Mouse (Mus musculus): ENCODE measurements around the gene Atp6v0b.
A peak's percentile ranks its signal among the peaks of the same experiment; 100 is the strongest.

The Atp6v0b gene

GRCm38 (mm10) chr4:117840821-117841220 lies 46.3 kb downstream of the Atp6v0b start:
- DNase-seq (ENCODE audit: low read depth in 2 of 2, low spot score in 2 of 2): no peak

- no peak for DNase-seq (ENCODE audit: low read depth in 2 of 2, low spot score in 2 of 2)
Measured at GRCm38 (mm10) chr4:117839366-117839765, 47.8 kb downstream of the Atp6v0b start.

GRCm38 (mm10) chr4:117837271-117837670 lies 49.9 kb downstream of the Atp6v0b start:
- DNase-seq (ENCODE audit: low read depth in 2 of 2, low spot score in 2 of 2): no peak

GRCm38 (mm10) chr4:117836204-117836767 lies 50.8 kb downstream of the Atp6v0b start:
- peak; percentile 65 to 76 for DNase-seq (ENCODE audit: low read depth in 2 of 2, low spot score in 2 of 2)

DNA sequence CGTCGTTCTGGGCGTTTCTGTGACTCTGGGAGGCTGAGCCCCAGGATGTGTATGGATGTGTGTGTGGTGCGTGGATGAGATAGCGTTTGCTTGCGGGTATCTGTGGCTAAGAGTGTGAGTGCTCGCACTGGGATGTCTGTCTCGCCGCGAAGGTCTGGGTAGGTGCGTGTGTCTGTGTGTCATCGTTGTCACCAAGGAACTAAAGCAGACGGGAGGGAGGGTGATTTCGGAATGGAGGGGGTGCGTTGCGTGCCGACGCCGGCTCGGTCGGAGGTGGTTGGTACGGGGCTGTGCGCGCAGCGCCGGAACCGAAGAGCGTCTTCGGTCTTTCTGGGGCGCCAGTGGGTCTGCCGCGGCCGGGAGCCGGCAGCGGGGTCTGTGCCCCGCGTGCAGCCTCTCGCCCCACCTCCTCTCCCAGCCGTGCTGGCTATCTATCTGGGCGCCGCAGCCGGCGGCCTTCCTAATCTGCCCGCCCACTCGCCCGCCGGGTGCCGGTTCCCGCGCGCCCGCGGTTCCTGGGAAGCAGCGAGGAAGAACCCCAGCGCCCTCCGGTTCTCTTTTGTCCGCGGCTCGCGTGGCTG lies 51.5 kb downstream of the Atp6v0b start:
- DNase-seq (ENCODE audit: low read depth in 2 of 2, low spot score in 2 of 2): peak; percentile 13 to 23

DNA sequence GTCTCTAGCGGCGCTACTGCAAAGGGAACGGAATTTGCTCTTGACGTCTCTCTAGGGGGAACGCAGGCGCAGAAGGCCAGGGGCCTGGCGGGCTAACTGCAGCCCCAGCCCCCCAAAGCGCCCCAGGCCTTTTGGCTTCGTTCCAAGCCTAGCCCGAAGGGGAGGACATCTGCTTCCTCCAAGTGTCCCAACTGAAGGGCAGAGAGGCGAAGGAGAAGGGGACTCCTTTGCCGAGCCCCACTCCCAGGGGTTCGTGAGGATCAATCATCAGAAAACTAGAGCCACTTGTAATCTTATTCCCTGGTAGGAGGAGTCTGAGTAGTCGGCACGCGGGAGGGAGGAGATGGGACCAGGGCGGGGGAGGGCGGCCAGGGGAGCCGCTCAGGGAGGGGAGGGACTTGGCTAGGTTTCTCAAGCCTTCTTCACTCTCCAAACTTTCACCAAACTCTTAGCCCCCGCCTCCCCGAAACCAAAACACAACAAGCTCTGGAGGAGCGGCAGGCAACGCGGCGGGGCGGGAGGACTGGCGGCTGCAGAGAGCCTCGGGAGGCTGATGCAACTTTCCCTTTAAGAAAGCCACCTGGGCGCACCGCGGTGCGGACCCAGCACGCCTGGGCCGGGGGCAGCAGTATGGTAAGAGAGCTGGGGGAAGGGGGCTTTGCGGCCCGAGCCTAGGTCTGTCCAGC lies 52.1 kb downstream of the Atp6v0b start:
- DNase-seq (ENCODE audit: low read depth in 2 of 2, low spot score in 2 of 2): peak; percentile 6 to 16

DNA sequence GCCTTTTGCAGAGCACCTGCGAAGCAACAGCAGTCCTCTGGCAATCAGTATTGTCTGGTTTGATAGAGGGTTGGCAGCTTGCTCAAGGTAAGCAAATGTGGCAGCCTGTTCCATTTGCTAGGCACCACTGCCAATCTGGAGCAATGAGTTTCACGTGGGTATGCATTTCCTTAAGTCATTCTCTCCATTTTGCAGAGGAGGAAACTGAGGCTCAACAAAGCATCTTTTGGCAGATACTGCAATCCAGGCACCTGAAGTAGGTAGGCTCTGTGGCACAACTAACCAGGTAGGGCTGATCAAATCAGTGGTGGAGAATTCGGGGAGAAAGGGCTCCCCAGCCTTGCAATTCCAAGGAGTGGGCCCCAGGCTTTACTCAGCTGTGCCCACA lies 52.7 kb downstream of the Atp6v0b start, which contains the start of gene Slc6a9:
Slc6a9 (plus strand) TSS at position 50 of the 388 bp plus-strand sequence.
- no peak for DNase-seq (ENCODE audit: low read depth in 2 of 2, low spot score in 2 of 2)

Data from CD8-positive naive resting alpha-beta T cell, adult 2 months (primary cell).